Mouse (Mus musculus): ENCODE results near the gene Mum1. TPM values are rescaled to one million over a fixed set of nuclear protein-coding genes. Genes with fewer than 3 reads are reported as not detected.

Gene Mum1
- polyA plus RNA-seq, 1 experiment from 2014 or later, result 112 TPM

Small RNAs within 50 kb of the gene (microRNA-seq; reads per million reads assigned to microRNA genes)
- gene Mir6911, result not detected

Other genes starting within 250 kb of the Mum1 start
- gene Tmem259, start 242.1 kb upstream of the Mum1 start, polyA plus RNA-seq (2016; fragmentation: Nextera tagmentation; extraction: Ambion mirVana), result 20.7 and 22.5 TPM in 2 replicates
- gene Cnn2, start 237.8 kb upstream of the Mum1 start, polyA plus RNA-seq (2016; fragmentation: Nextera tagmentation; extraction: Ambion mirVana), result 216 and 240 TPM in 2 replicates
- 2.1 and 2.3 TPM in 2 replicates for gene Abca7, start 229.9 kb upstream of the Mum1 start, polyA plus RNA-seq (2016; fragmentation: Nextera tagmentation; extraction: Ambion mirVana)
- gene Arhgap45, start 209.8 kb upstream of the Mum1 start, polyA plus RNA-seq (2016; fragmentation: Nextera tagmentation; extraction: Ambion mirVana), result 12.5 and 12.6 TPM in 2 replicates
- 241 and 251 TPM in 2 replicates for gene Polr2e, start 186.6 kb upstream of the Mum1 start, polyA plus RNA-seq (2016; fragmentation: Nextera tagmentation; extraction: Ambion mirVana)
- 463 and 494 TPM in 2 replicates for gene Gpx4, start 179.3 kb upstream of the Mum1 start, polyA plus RNA-seq (2016; fragmentation: Nextera tagmentation; extraction: Ambion mirVana)
- 13.9 and 14.4 TPM in 2 replicates for gene Sbno2, start 120.9 kb upstream of the Mum1 start, polyA plus RNA-seq (2016; fragmentation: Nextera tagmentation; extraction: Ambion mirVana)
- gene Stk11, start 110.6 kb upstream of the Mum1 start, polyA plus RNA-seq (2016; fragmentation: Nextera tagmentation; extraction: Ambion mirVana), result 16.1 and 18.1 TPM in 2 replicates
- 460 and 465 TPM in 2 replicates for gene Atp5d, start 87.8 kb upstream of the Mum1 start, polyA plus RNA-seq (2016; fragmentation: Nextera tagmentation; extraction: Ambion mirVana)
- 4.9 and 5.6 TPM in 2 replicates for gene Cbarp, start 85.6 kb upstream of the Mum1 start, polyA plus RNA-seq (2016; fragmentation: Nextera tagmentation; extraction: Ambion mirVana)
- gene Midn, start 78.2 kb upstream of the Mum1 start, polyA plus RNA-seq (2016; fragmentation: Nextera tagmentation; extraction: Ambion mirVana), result 30.6 and 38.0 TPM in 2 replicates
- gene Cirbp, start 60.4 kb upstream of the Mum1 start, polyA plus RNA-seq (2016; fragmentation: Nextera tagmentation; extraction: Ambion mirVana), result 166 and 175 TPM in 2 replicates
- 9.1 and 9.5 TPM in 2 replicates for gene 1600002K03Rik, start 53.5 kb upstream of the Mum1 start, polyA plus RNA-seq (2016; fragmentation: Nextera tagmentation; extraction: Ambion mirVana)
- 60.3 and 62.2 TPM in 2 replicates for gene Efna2, start 47.0 kb upstream of the Mum1 start, polyA plus RNA-seq (2016; fragmentation: Nextera tagmentation; extraction: Ambion mirVana)
- gene Ndufs7, start 22.7 kb downstream of the Mum1 start, polyA plus RNA-seq (2016; fragmentation: Nextera tagmentation; extraction: Ambion mirVana), result 258 and 278 TPM in 2 replicates
- gene Gamt, start 34.6 kb downstream of the Mum1 start, polyA plus RNA-seq (2016; fragmentation: Nextera tagmentation; extraction: Ambion mirVana), result 30.7 and 31.9 TPM in 2 replicates
- 69.1 and 71.0 TPM in 2 replicates for gene Dazap1, start 35.1 kb downstream of the Mum1 start, polyA plus RNA-seq (2016; fragmentation: Nextera tagmentation; extraction: Ambion mirVana)
- gene Rps15, start 66.0 kb downstream of the Mum1 start, polyA plus RNA-seq (2016; fragmentation: Nextera tagmentation; extraction: Ambion mirVana), result 926 and 930 TPM in 2 replicates
- gene Apc2, start 69.5 kb downstream of the Mum1 start, polyA plus RNA-seq (2016; fragmentation: Nextera tagmentation; extraction: Ambion mirVana), result 4.7 and 5.3 TPM in 2 replicates
- 48.1 and 50.5 TPM in 2 replicates for gene 2310011J03Rik, start 94.1 kb downstream of the Mum1 start, polyA plus RNA-seq (2016; fragmentation: Nextera tagmentation; extraction: Ambion mirVana)
- 6.3 and 6.6 TPM in 2 replicates for gene Pcsk4, start 103.1 kb downstream of the Mum1 start, polyA plus RNA-seq (2016; fragmentation: Nextera tagmentation; extraction: Ambion mirVana)
- 4.1 and 4.6 TPM in 2 replicates for gene Reep6, start 103.5 kb downstream of the Mum1 start, polyA plus RNA-seq (2016; fragmentation: Nextera tagmentation; extraction: Ambion mirVana)
- gene Adamtsl5, start 122.0 kb downstream of the Mum1 start, polyA plus RNA-seq (2016; fragmentation: Nextera tagmentation; extraction: Ambion mirVana), result 0.70 and 0.88 TPM in 2 replicates
- gene Plk5, start 130.0 kb downstream of the Mum1 start, polyA plus RNA-seq (2016; fragmentation: Nextera tagmentation; extraction: Ambion mirVana), result 1.2 and 1.3 TPM in 2 replicates
- gene Mex3d, start 161.2 kb downstream of the Mum1 start, polyA plus RNA-seq (2016; fragmentation: Nextera tagmentation; extraction: Ambion mirVana), result 12.5 and 15.2 TPM in 2 replicates
- 361 and 364 TPM in 2 replicates for gene Mbd3, start 173.1 kb downstream of the Mum1 start, polyA plus RNA-seq (2016; fragmentation: Nextera tagmentation; extraction: Ambion mirVana)
- 416 and 437 TPM in 2 replicates for gene Uqcr11, start 180.4 kb downstream of the Mum1 start, polyA plus RNA-seq (2016; fragmentation: Nextera tagmentation; extraction: Ambion mirVana)
- 247 and 274 TPM in 2 replicates for gene Tcf3, start 207.2 kb downstream of the Mum1 start, polyA plus RNA-seq (2016; fragmentation: Nextera tagmentation; extraction: Ambion mirVana)